Mouse (Mus musculus) embryonic facial prominence, embryonic 13.5 days (tissue): ENCODE measurements around the gene Lyrm7. TPM values are rescaled to one million over a fixed set of nuclear protein-coding genes. Genes with fewer than 3 reads are reported as not detected.

Experiments used
- ATAC-seq: fragments of 200-750 bp; cut with Nextera tagmentation; 2 replicates; pipeline ENCODE4 v1.8.0; 2017; ENCODE audit warnings: low read depth; ENCODE audit not compliant: insufficient number of reproducible peaks, insufficient read depth, low FRiP score, low TSS enrichment
- H3K27ac ChIP-seq: fragments of 300-500 bp; sonication (generic); 2 replicates; pipeline ENCODE4 v1.5.1; 2015; ENCODE audit warnings: moderate library complexity, mild to moderate bottlenecking, inconsistent platforms
- H3K27me3 ChIP-seq: fragments of 300-500 bp; sonication (generic); 2 replicates; pipeline ENCODE4 v1.6.1; 2015; ENCODE audit warnings: mild to moderate bottlenecking, inconsistent platforms
- H3K36me3 ChIP-seq: fragments of 300-500 bp; sonication (generic); 2 replicates; pipeline ENCODE4 v1.6.1; 2015; ENCODE audit warnings: mild to moderate bottlenecking, inconsistent platforms
- H3K4me1 ChIP-seq: fragments of 300-500 bp; sonication (generic); 2 replicates; pipeline ENCODE4 v1.6.1; 2015; ENCODE audit warnings: inconsistent platforms
- H3K4me2 ChIP-seq: fragments of 300-500 bp; sonication (generic); 2 replicates; pipeline ENCODE4 v1.6.1; 2015; ENCODE audit warnings: moderate library complexity, mild to moderate bottlenecking, inconsistent platforms
- H3K4me3 ChIP-seq: fragments of 300-500 bp; sonication (generic); 2 replicates; pipeline ENCODE4 v1.5.1; 2015; ENCODE audit warnings: mild to moderate bottlenecking, inconsistent platforms
- H3K9ac ChIP-seq: fragments of 300-500 bp; sonication (generic); 2 replicates; pipeline ENCODE4 v1.6.1; 2015; ENCODE audit warnings: mild to moderate bottlenecking, inconsistent platforms
- H3K9me3 ChIP-seq: fragments of 300-500 bp; sonication (generic); 2 replicates; pipeline ENCODE4 v1.6.1; 2016; ENCODE audit warnings: inconsistent platforms
- WGBS: fragments of 180-500 bp; shearing (Covaris S2); methylation state at CpG from one replicate; pipeline ENCODE4 v1.1.7; 2015; ENCODE audit warnings: mixed read lengths; 5-methylcytosine and 5-hydroxymethylcytosine counted together
- polyA plus RNA-seq: library from polyadenylated mRNA; unstranded; fragments of >200 nt; fragmentation: Nextera tagmentation; extraction: Ambion mirVana; gene quantifications from 2 replicates; pipeline ENCODE4 v1.2.1, GENCODE M21; 2015

The Lyrm7 gene
- polyA plus RNA-seq, 1 experiment from 2014 or later, result 10.3 TPM

DNA sequence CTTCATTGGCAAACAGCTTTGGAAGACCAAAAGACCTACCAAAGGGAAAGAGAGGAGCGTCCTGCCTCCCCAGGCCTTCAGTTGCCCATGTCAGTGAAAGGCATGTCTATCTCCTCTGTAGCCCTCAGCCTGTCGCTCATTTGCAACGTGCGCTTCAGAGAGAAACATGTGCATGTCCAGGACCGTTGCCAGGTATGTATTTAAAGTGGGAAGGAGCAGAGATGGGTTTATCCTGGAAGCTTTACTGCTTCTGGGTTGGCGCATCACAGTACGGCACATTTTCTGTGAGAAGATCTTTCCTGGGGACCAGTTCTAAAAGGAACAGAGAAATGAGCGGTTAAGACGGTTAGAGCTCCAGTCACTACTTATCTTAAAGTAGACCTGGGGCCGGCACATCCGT lies 19.8 kb downstream of the Lyrm7 start:
- Histone ChIP-seq H3K9me3 (no peaks in the 10 kb centered on the region), H3K4me2 (no peak overlapping the region), H3K27ac (no peak overlapping the region), H3K27me3 (no peaks in the 10 kb centered on the region), H3K36me3 (0 out of 2 replicates have a peak, but pooled peaks cover 5% of the 10 kb centered on the region), H3K9ac (no peak overlapping the region), H3K4me1 (0 out of 2 replicates have a peak, but pooled peaks cover 3% of the 10 kb centered on the region), H3K4me3 (no peak overlapping the region)
- ATAC-seq, result no peak
- whole genome bisulfite sequencing, result 90% methylated on average over 11 of the region's 11 CpGs

DNA sequence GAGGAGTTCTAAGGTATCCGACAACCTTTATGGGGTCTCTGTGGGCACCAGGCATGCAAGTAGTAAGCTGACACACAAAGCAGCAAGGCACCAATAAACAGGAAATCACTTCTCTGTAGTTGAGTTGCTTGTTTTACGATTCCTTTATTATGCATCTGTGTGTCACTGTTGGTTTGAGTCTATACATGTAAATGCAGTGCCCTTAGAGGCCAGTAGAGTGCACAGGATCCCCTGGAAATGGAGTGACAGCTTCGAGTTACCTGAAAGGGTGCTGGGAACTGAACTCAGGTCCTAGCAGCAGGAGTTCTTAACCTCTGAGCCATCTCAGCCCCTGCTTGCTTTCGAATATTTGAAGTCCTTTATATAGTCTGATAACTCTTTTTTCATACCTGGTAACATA lies 21.0 kb downstream of the Lyrm7 start:
- 86% methylated on average over 4 of the region's 4 CpGs for WGBS
- H3K27me3 ChIP-seq, result no peaks in the 10 kb centered on the region
- H3K4me2 ChIP-seq, result no peak overlapping the region
- H3K4me1 ChIP-seq, result no peaks in the 10 kb centered on the region
- no peak overlapping the region for H3K4me3 ChIP-seq
- H3K27ac ChIP-seq, result no peak overlapping the region
- 0 out of 2 replicates have a peak, but pooled peaks cover 5% of the 10 kb centered on the region for H3K36me3 ChIP-seq
- ATAC-seq, result no peak
- no peaks in the 10 kb centered on the region for H3K9me3 ChIP-seq
- H3K9ac ChIP-seq, result no peak overlapping the region

DNA sequence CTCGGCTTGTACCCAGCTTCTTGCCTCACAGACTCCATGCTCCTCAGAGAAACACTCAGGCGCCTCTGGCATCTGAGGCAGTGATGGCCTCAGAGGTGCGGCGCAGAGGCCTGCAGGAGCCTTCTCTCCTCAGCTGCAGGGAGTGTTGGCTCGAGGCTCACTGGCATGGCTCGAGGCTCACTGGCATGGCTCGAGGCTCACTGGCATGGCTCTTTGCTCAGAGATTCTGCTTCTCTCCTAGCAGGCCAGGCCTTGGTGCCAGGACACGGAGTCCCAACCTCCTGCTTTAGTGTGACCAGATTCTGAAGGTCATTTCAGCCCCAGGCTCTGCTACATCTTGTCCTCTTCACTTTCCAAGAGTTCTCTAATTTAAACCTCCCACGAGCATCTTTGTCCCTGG lies 24.6 kb downstream of the Lyrm7 start:
- H3K4me1 ChIP-seq, result no peaks in the 10 kb centered on the region
- H3K27ac ChIP-seq, result no peak overlapping the region
- H3K9ac ChIP-seq, result no peak overlapping the region
- H3K36me3 ChIP-seq, result 0 out of 2 replicates have a peak, but pooled peaks cover 5% of the 10 kb centered on the region
- no peak for ATAC-seq
- WGBS, result 81% methylated on average over 9 of the region's 9 CpGs
- H3K9me3 ChIP-seq, result no peaks in the 10 kb centered on the region
- no peak overlapping the region for H3K4me2 ChIP-seq
- no peak overlapping the region for H3K4me3 ChIP-seq
- no peaks in the 10 kb centered on the region for H3K27me3 ChIP-seq

DNA sequence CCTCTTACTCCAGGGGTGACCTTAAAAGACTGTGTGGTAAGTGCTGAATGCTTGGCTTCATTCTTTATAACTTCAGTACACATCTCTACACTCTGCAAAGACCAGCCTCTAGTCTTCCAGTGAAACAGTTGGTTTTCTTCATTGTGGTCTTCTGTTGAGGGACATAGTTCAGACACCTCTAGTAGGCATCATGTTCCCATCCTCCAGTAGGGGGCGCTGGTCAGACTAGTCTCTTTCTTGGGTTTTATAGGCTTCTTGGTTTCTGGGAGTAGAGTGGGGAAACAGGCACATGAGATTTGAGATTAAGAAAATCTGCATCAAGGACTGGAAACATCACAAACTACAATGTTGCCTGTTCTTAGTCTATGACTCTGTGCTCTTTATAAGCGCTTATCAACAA lies 26.1 kb downstream of the Lyrm7 start:
- 60% methylated on average over 2 of the region's 2 CpGs for WGBS
- no peak overlapping the region for H3K27ac ChIP-seq
- no peak overlapping the region for H3K9ac ChIP-seq
- no peak for ATAC-seq
- no peaks in the 10 kb centered on the region for H3K9me3 ChIP-seq
- H3K4me1 ChIP-seq, result no peaks in the 10 kb centered on the region
- H3K4me3 ChIP-seq, result no peak overlapping the region
- H3K27me3 ChIP-seq, result no peaks in the 10 kb centered on the region
- H3K36me3 ChIP-seq, result 0 out of 2 replicates have a peak, but pooled peaks cover 2% of the 10 kb centered on the region
- H3K4me2 ChIP-seq, result no peak overlapping the region

DNA sequence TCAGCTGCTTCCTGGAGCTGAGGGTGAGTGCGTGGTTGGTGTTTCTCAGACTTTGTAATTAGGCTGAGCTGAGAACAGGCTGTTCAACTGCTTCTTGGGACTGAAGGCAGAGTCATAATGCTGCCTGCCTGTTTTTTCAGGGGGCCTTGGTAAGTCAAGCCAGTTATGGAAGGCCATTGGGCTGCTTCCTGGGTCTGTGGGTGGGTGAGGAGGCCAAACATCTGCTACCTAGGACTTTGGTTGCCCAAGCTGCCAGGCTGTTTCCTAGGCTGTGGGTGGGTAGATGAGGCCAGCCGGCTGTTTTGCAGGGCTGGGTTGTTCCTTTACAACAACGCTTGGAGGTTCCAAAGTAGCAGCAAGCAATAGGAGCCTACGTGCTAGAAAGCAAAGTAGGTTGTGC lies 26.9 kb downstream of the Lyrm7 start:
- ATAC-seq, result no peak
- Histone ChIP-seq H3K9ac (no peak overlapping the region), H3K27me3 (no peaks in the 10 kb centered on the region), H3K4me2 (no peak overlapping the region), H3K4me1 (no peaks in the 10 kb centered on the region), H3K36me3 (no peaks in the 10 kb centered on the region), H3K9me3 (no peaks in the 10 kb centered on the region), H3K27ac (no peak overlapping the region), H3K4me3 (no peak overlapping the region)
- WGBS, result 86% methylated on average over 4 of the region's 4 CpGs

DNA sequence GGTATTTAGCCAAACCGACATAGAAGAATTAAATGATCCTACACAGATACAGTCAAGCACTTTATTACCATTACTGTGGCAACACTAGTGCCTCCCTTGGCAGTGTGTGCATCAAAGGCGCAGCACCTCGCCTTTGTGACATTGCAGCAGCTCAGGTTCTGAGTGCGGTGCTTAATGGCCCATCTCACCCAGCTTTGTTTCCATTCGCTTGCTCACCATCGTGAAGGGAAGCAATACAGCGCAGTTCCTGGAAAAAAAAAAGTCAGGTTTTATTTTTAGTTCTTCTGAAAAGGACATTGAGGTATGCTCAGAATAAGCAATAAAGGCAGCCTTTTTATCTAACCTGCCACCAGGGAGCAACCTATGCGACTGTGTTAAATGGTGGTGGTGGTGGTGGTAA lies 33.9 kb downstream of the Lyrm7 start:
- no peaks in the 10 kb centered on the region for H3K9me3 ChIP-seq
- no peaks in the 10 kb centered on the region for H3K36me3 ChIP-seq
- WGBS, result 94% methylated on average over 8 of the region's 8 CpGs
- no peak overlapping the region for H3K4me2 ChIP-seq
- ATAC-seq, result no peak
- no peaks in the 10 kb centered on the region for H3K27me3 ChIP-seq
- no peaks in the 10 kb centered on the region for H3K4me1 ChIP-seq
- H3K4me3 ChIP-seq, result no peak overlapping the region
- no peak overlapping the region for H3K27ac ChIP-seq
- H3K9ac ChIP-seq, result no peak overlapping the region

DNA sequence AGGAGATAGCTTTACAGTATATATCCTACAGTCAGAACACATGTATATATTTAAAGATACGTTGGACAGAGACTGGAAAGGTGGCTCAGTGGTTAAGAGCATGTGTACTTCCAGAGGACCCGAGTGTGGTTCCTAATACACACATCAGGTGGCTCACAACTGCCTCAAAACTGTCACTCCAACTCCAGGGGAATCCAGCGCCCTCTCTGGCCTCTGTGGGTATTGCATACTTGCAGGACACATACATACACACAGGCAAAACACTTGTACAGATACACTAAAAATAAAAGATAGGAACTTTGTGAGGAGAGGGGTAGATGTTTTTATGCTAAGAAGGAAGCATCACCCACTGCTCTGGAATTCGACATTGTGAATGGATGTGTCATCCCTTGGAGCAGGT lies 34.9 kb downstream of the Lyrm7 start:
- Histone ChIP-seq H3K27me3 (no peaks in the 10 kb centered on the region), H3K9ac (no peak overlapping the region), H3K27ac (no peak overlapping the region), H3K4me2 (no peak overlapping the region), H3K4me1 (no peaks in the 10 kb centered on the region), H3K9me3 (no peaks in the 10 kb centered on the region), H3K4me3 (no peak overlapping the region), H3K36me3 (no peaks in the 10 kb centered on the region)
- 79% methylated on average over 4 of the region's 4 CpGs for WGBS
- no peak for ATAC-seq

DNA sequence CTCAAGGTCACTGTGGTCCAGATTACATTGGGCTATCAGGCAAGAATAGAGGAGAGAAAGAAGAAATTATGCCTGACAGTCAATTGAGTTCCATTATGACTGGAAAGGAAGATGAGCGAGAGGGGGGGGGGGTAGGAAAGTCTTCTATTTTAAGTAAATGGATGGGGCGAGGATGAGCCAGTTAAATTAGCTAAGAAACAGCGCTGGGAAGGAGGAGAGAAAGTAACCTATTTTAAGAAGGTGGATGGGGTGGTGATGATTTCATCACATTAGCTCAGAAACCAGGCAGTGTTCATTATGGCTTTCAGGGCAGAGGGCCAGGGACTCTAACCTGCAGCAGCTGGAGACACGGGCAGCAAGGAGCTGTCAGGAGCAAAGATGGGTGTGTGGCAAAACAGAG lies 37.2 kb downstream of the Lyrm7 start:
- no peak for ATAC-seq
- 80% methylated on average over 4 of the region's 4 CpGs for WGBS
- Histone ChIP-seq H3K27ac (no peak overlapping the region), H3K4me1 (no peaks in the 10 kb centered on the region), H3K9ac (no peak overlapping the region), H3K27me3 (no peaks in the 10 kb centered on the region), H3K9me3 (no peaks in the 10 kb centered on the region), H3K4me3 (no peak overlapping the region), H3K4me2 (no peak overlapping the region), H3K36me3 (no peaks in the 10 kb centered on the region)

DNA sequence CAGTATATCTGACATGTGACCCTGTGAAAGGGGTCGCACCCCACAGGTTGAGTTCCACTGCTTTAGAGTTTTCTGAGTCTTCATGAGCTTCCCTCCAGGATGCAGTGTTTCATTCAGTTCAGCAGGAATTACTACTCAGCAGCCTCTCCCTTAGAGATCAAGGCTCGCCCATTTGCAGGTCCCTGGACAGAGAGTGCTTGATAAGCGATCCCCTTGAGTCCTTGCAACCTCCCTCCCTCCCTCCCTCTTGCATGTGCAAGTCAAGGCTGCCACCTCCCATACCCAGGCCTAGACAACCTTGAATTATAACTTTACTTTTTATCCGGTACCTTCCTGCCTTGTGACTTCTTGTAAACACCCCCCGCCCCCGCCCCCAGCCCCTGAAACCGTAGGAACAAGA lies 41.2 kb downstream of the Lyrm7 start:
- no peak for ATAC-seq
- WGBS, result 65% methylated on average over 7 of the region's 7 CpGs

DNA sequence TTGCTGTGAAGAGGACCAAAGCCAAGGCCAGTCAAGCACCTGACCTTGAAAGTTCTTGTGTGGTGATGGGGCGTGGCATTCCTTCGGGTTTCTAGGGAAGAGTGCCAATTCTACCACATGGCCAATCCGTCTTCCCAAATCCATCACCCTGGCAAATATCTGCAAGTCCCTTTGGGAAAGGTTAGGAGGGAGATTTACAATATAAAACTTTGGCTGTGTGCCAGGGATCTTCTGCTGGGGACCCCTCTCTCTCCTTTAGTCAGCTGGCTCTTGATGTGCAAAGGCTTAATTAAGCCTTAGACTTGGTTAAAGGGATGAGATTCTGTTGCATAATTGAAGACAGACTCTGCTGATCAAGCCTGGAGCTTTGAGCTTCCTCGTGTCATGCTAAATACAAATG lies 43.3 kb downstream of the Lyrm7 start:
- Histone ChIP-seq H3K9ac (no peak overlapping the region), H3K27me3 (no peaks in the 10 kb centered on the region), H3K27ac (no peak overlapping the region), H3K4me3 (no peak overlapping the region), H3K9me3 (no peaks in the 10 kb centered on the region), H3K4me2 (no peak overlapping the region), H3K36me3 (no peaks in the 10 kb centered on the region), H3K4me1 (no peaks in the 10 kb centered on the region)
- WGBS, result 63% methylated on average over 4 of the region's 4 CpGs
- no peak for ATAC-seq

More for the DNA sequence above, 41.2 kb downstream of the Lyrm7 start:
- Histone ChIP-seq H3K27me3 (no peaks in the 10 kb centered on the region), H3K9me3 (no peaks in the 10 kb centered on the region), H3K4me1 (no peaks in the 10 kb centered on the region), H3K9ac (no peak overlapping the region), H3K4me3 (no peak overlapping the region), H3K36me3 (no peaks in the 10 kb centered on the region), H3K27ac (no peak overlapping the region), H3K4me2 (no peak overlapping the region)

DNA sequence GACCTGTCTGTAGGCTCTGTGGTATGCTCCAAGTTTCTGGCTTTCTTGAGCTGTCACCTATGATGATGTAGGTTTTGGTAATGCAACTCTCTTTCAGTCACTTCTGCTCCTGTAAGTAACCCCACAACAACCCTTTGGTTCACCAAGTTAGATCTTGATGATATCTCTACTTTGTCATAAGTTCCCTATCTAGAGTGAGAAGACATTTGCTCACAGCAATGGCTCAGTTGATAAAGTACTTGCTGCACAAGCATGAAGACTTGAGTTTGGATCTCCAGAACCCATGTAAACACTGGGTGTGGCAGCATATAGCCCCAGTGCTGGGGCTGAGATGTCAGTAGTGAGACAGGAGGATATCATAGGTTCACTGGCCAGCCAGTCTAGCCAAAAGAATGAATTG lies 45.1 kb downstream of the Lyrm7 start:
- no peak for ATAC-seq
- H3K27ac ChIP-seq, result no peak overlapping the region
- no peak overlapping the region for H3K4me3 ChIP-seq
- H3K4me2 ChIP-seq, result no peak overlapping the region
- H3K27me3 ChIP-seq, result no peaks in the 10 kb centered on the region
- no peak overlapping the region for H3K9ac ChIP-seq
- no peaks in the 10 kb centered on the region for H3K36me3 ChIP-seq
- no peaks in the 10 kb centered on the region for H3K9me3 ChIP-seq
- H3K4me1 ChIP-seq, result no peaks in the 10 kb centered on the region

DNA sequence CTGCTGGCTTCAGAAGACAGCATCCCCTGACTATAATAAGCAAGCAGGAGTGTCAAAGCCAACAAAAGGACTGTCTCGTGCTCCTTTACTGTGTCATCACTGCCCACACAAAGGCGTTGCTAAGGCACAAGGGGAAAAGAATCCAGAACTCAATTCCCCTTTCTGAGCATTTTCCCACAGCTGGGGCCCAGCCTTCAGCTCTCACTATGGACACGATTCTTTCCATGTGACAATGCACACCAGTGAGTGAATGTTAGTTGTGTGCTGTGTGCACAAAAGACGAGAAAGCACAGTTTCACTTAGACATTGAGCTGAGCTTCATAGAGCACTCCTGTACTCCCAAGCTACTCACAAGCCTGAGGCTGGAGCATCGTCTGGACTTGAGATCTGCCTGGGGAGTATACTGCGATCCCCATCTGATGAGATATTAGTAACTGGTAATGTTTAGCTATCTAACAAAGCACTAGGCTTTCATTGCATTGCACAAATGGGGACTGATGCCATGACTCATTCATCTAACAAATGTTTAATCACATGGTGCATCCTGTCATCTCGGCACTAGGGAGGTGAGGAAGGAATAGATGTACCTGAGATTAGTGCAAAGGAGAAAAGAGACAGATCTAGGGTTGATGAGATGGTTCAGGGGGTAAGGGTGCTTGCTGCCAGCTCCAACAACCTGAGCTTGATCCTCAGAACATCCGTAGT lies 47.8 kb downstream of the Lyrm7 start:
- H3K27ac ChIP-seq, result no peak overlapping the region
- no peak overlapping the region for H3K4me3 ChIP-seq
- WGBS, result 60% methylated on average over 8 of the region's 8 CpGs
- H3K27me3 ChIP-seq, result no peaks in the 10 kb centered on the region
- no peak for ATAC-seq
- H3K4me2 ChIP-seq, result no peak overlapping the region
- no peaks in the 10 kb centered on the region for H3K36me3 ChIP-seq
- H3K9ac ChIP-seq, result no peak overlapping the region
- no peaks in the 10 kb centered on the region for H3K9me3 ChIP-seq
- no peaks in the 10 kb centered on the region for H3K4me1 ChIP-seq
